Mouse (Mus musculus): Measurements from ENCODE around the gene Aox3. TPM values are rescaled to one million over a fixed set of nuclear protein-coding genes. Genes with fewer than 3 reads are reported as not detected.

Aox3 gene
- total and polyA plus RNA-seq, 3 experiments: 1.2 to 2.0 (median 1.2) TPM

DNA sequence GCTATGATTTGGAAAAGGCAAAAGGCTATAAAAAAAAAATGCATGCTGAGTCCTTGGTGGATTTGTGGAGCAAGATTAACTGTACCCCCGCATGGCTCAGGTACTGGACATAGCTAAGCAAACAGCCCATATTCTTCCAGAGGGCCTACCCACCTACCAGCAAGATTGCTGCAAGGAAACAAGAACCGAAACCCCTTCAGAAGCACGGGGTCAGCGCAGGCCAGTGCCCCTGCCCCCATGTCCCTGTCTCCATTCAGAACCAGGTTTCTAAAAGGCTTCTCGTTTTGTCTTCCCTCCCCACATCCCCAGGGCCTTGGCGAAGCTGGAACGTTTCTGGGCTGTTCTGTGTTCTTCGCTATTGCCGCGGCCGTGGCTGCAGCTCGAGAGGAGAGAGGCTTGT, 81.4 kb downstream of the Aox3 start:
- no peaks in the 10 kb centered on the region for H3K4me1 ChIP-seq (ENCODE audit: control insufficient read depth, insufficient read depth, low read length)
- no peaks in the 10 kb centered on the region for H3K79me2 ChIP-seq (replicated peaks; ENCODE audit: control insufficient read depth, insufficient read depth, low read length)
- H3K36me3 ChIP-seq (ENCODE audit: control insufficient read depth, insufficient read depth, low read length): no peaks in the 10 kb centered on the region
- no peak overlapping the region for H3K27ac ChIP-seq
- no peak overlapping the region for H3K4me3 ChIP-seq
- no peak for DNase-seq
- no peaks in the 10 kb centered on the region for H3K27me3 ChIP-seq (ENCODE audit: control insufficient read depth, insufficient read depth, low read length)
- WGBS: 86% methylated on average over 12 of the region's 12 CpGs
- intact Hi-C loops (cut with DNase I): no loop called here
- H3K9ac ChIP-seq (ENCODE audit: low read depth, low read length): no peak overlapping the region
- TF ChIP-seq POLR2A (IDR thresholded peaks at IDR 0.05; ENCODE audit: insufficient read depth, low read depth, low read length): no peak
- TF ChIP-seq CTCF (IDR thresholded peaks at IDR 0.05): no peak
- TF ChIP-seq EP300 (IDR thresholded peaks at IDR 0.05; ENCODE audit: insufficient read depth, low read depth, low read length): no peak

DNA sequence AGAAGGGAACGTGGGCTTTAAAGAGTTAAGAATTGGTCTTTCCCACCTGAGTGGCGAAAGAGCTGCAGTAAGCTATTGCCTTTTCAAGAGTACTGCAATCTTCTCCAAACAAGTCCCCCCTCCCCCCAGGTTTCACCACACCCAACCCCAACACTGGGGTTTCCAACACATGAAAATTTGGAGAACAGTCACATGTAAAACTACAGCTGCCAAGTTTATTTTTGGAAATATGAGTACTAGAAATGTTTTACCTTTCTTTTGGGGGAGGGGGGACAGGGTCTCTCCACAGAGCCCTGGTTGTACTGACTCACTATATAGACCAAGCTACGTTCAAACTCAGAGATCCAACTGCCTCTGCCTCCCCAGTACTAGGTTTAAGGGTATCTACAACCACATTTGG, 82.1 kb downstream of the Aox3 start:
- no peak overlapping the region for H3K9ac ChIP-seq (ENCODE audit: low read depth, low read length)
- no peaks in the 10 kb centered on the region for H3K36me3 ChIP-seq (ENCODE audit: control insufficient read depth, insufficient read depth, low read length)
- H3K4me1 ChIP-seq (ENCODE audit: control insufficient read depth, insufficient read depth, low read length): no peaks in the 10 kb centered on the region
- intact Hi-C loops (cut with DNase I): no loop called here
- DNase-seq: no peak
- no peak overlapping the region for H3K27ac ChIP-seq
- no peaks in the 10 kb centered on the region for H3K27me3 ChIP-seq (ENCODE audit: control insufficient read depth, insufficient read depth, low read length)
- TF ChIP-seq EP300 (IDR thresholded peaks at IDR 0.05; ENCODE audit: insufficient read depth, low read depth, low read length) (no peak), POLR2A (IDR thresholded peaks at IDR 0.05; ENCODE audit: insufficient read depth, low read depth, low read length) (no peak)
- no peak overlapping the region for H3K4me3 ChIP-seq
- no peaks in the 10 kb centered on the region for H3K79me2 ChIP-seq (replicated peaks; ENCODE audit: control insufficient read depth, insufficient read depth, low read length)
- WGBS: 63% methylated on average over 3 of the region's 3 CpGs

DNA sequence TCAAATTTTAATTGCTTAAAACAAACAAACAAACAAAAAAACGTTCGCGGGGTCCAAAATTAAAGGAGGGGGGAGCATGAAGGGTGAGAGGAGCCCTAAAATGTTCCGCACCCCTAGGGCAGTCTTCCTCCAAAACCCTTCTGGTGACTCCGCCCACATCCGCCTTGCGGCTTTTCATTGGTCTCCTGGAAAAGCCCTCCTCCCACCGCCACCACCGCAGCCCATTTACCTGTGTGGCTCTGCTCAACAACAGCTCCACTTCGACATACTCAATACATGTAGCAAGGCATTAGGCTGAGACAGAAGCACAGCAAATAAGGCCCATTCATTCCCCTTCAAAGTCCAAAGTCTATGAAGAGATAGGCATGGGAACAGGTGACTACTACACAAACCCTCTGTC, 82.6 kb downstream of the Aox3 start:
- Histone ChIP-seq H3K27ac (no peak overlapping the region), H3K36me3 (ENCODE audit: control insufficient read depth, insufficient read depth, low read length) (no peaks in the 10 kb centered on the region), H3K4me3 (no peak overlapping the region), H3K4me1 (ENCODE audit: control insufficient read depth, insufficient read depth, low read length) (no peaks in the 10 kb centered on the region), H3K79me2 (replicated peaks; ENCODE audit: control insufficient read depth, insufficient read depth, low read length) (no peaks in the 10 kb centered on the region), H3K27me3 (ENCODE audit: control insufficient read depth, insufficient read depth, low read length) (no peaks in the 10 kb centered on the region), H3K9ac (ENCODE audit: low read depth, low read length) (no peak overlapping the region)
- peak in 1 of 2 experiments; percentile 7 for DNase-seq
- intact Hi-C loops (cut with DNase I): no loop called here
- WGBS: 21% methylated on average over 10 of the region's 10 CpGs
- TF ChIP-seq CTCF (IDR thresholded peaks at IDR 0.05): no peak
- no peak for TF ChIP-seq EP300 (IDR thresholded peaks at IDR 0.05; ENCODE audit: insufficient read depth, low read depth, low read length)
- TF ChIP-seq POLR2A (IDR thresholded peaks at IDR 0.05; ENCODE audit: insufficient read depth, low read depth, low read length): no peak

- intact Hi-C loops (cut with DNase I): no loop called here
- Histone ChIP-seq H3K27ac (no peak overlapping the region), H3K4me1 (ENCODE audit: control insufficient read depth, insufficient read depth, low read length) (no peaks in the 10 kb centered on the region), H3K4me3 (no peak overlapping the region), H3K36me3 (ENCODE audit: control insufficient read depth, insufficient read depth, low read length) (no peaks in the 10 kb centered on the region), H3K79me2 (replicated peaks; ENCODE audit: control insufficient read depth, insufficient read depth, low read length) (no peaks in the 10 kb centered on the region), H3K9ac (ENCODE audit: low read depth, low read length) (no peak overlapping the region), H3K27me3 (ENCODE audit: control insufficient read depth, insufficient read depth, low read length) (no peaks in the 10 kb centered on the region)
- WGBS: 85% methylated on average over 9 of the region's 9 CpGs
- DNase-seq: no peak
- TF ChIP-seq EP300 (IDR thresholded peaks at IDR 0.05; ENCODE audit: insufficient read depth, low read depth, low read length): no peak
- no peak for TF ChIP-seq CTCF (IDR thresholded peaks at IDR 0.05)
- TF ChIP-seq POLR2A (IDR thresholded peaks at IDR 0.05; ENCODE audit: insufficient read depth, low read depth, low read length): no peak
Observed at GRCm38 (mm10) chr1:58197023-58197422, 84.1 kb downstream of the Aox3 start.

- DNase-seq: no peak
- H3K27ac ChIP-seq: no peak overlapping the region
- H3K4me3 ChIP-seq: no peak overlapping the region
- WGBS: 34% methylated on average over 4 of the region's 4 CpGs
- no peak overlapping the region for H3K9ac ChIP-seq (ENCODE audit: low read depth, low read length)
- no peaks in the 10 kb centered on the region for H3K36me3 ChIP-seq (ENCODE audit: control insufficient read depth, insufficient read depth, low read length)
- no peak for TF ChIP-seq POLR2A (IDR thresholded peaks at IDR 0.05; ENCODE audit: insufficient read depth, low read depth, low read length)
- no peak for TF ChIP-seq EP300 (IDR thresholded peaks at IDR 0.05; ENCODE audit: insufficient read depth, low read depth, low read length)
- TF ChIP-seq CTCF (IDR thresholded peaks at IDR 0.05): no peak
- H3K79me2 ChIP-seq (replicated peaks; ENCODE audit: control insufficient read depth, insufficient read depth, low read length): no peaks in the 10 kb centered on the region
- intact Hi-C loops (cut with DNase I): no loop called here
- H3K4me1 ChIP-seq (ENCODE audit: control insufficient read depth, insufficient read depth, low read length): no peaks in the 10 kb centered on the region
- no peaks in the 10 kb centered on the region for H3K27me3 ChIP-seq (ENCODE audit: control insufficient read depth, insufficient read depth, low read length)
Observed at GRCm38 (mm10) chr1:58198386-58198785, 85.5 kb downstream of the Aox3 start.

DNA sequence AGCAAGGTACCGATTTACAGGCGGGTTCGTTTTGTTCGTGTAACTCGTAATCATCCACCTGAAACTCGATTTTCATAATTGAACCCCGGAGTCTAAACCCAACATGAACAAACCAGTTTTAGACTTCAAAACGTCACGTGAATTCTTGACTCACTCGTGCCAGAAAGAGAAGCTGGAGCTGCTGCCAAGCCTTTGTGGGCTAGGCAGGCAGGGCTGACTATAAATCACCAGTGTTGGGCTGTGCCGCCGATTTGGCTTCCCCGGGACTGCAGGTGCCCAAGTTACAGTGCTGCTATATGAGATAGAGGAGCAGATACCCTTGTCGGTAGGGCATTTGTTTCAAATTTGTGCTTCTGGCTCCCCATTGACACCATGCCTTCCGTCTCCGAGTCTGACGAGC, 97.3 kb downstream of the Aox3 start, which contains the start of gene Aox4:
Gene Aox4 (plus strand): TSS at position 195 of the 400 bp plus-strand sequence.
- Histone ChIP-seq H3K9ac (ENCODE audit: low read depth, low read length) (no peak within 1 kb of the TSS), H3K79me2 (replicated peaks; ENCODE audit: control insufficient read depth, insufficient read depth, low read length) (no peaks in the 10 kb centered on the region), H3K4me3 (no peak within 1 kb of the TSS), H3K27me3 (ENCODE audit: control insufficient read depth, insufficient read depth, low read length) (peaks cover 2% of the 10 kb centered on the region; the same call in 1 of the 2 replicates), H3K27ac (no peak within 1 kb of the TSS), H3K4me1 (ENCODE audit: control insufficient read depth, insufficient read depth, low read length) (no peaks in the 10 kb centered on the region), H3K36me3 (ENCODE audit: control insufficient read depth, insufficient read depth, low read length) (no peaks in the 10 kb centered on the region)
- no peak for TF ChIP-seq EP300 (IDR thresholded peaks at IDR 0.05; ENCODE audit: insufficient read depth, low read depth, low read length)
- no peak for TF ChIP-seq CTCF (IDR thresholded peaks at IDR 0.05)
- no peak for TF ChIP-seq POLR2A (IDR thresholded peaks at IDR 0.05; ENCODE audit: insufficient read depth, low read depth, low read length)
- intact Hi-C loops (cut with DNase I): no loop called here
- DNase-seq: peak in 1 of 2 experiments; percentile 4
- 74% methylated on average over 17 of the region's 17 CpGs for WGBS

All from heart, adult 2 months (tissue).